Mouse (Mus musculus) spleen, adult 2 months (tissue): ENCODE results near the gene 1700029J07Rik.

Experiments used
- CTCF ChIP-seq: fragments of 200-500 bp; IDR thresholded peaks from 2 replicates; pipeline ENCODE4 v1.5.1; 2011; ENCODE audit warnings: mild to moderate bottlenecking, inconsistent platforms; ENCODE audit not compliant: insufficient read depth, insufficient read length, insufficient replicate concordance; ENCODE audit errors: extremely low read depth
- POLR2A ChIP-seq: fragments of 200-500 bp; IDR thresholded peaks from 2 replicates; pipeline ENCODE4 v1.6.1; 2011; ENCODE audit warnings: low read depth, low read length, inconsistent platforms

- TF ChIP-seq CTCF (no peak), POLR2A (no peak)
These were observed 901 bp upstream of the 1700029J07Rik start for GRCm38 (mm10) chr8:45975837-45976468.
